Mouse (Mus musculus) limb, embryonic 11.5 days (tissue): Measurements from ENCODE around the gene Prps1l3. TPM values are rescaled to one million over a fixed set of nuclear protein-coding genes. Genes with fewer than 3 reads are reported as not detected.

Experiments
- ATAC-seq: fragments of 200-750 bp; cut with Nextera tagmentation; 2 replicates; pipeline ENCODE4 v1.8.0; 2017; ENCODE audit warnings: low read depth; ENCODE audit not compliant: insufficient number of reproducible peaks, low FRiP score, low TSS enrichment
- DNase-seq: peaks from one replicate; pipeline ENCODE4 v3.0.0-alpha.2; 2015; ENCODE audit warnings: low spot score
- H3K27ac ChIP-seq: fragments of 300-500 bp; sonication (generic); replicated peaks from 2 replicates; pipeline ENCODE4 v1.5.1; 2014; ENCODE audit warnings: low read depth, mild to moderate bottlenecking, low read length
- H3K27me3 ChIP-seq: fragments of 300-500 bp; sonication (generic); 2 replicates; pipeline ENCODE4 v1.6.1; 2014; ENCODE audit warnings: mild to moderate bottlenecking, low read length, mixed read lengths; ENCODE audit not compliant: control insufficient read depth, insufficient read depth
- H3K36me3 ChIP-seq: fragments of 300-500 bp; sonication (generic); 2 replicates; pipeline ENCODE4 v1.6.1; 2014; ENCODE audit warnings: mild to moderate bottlenecking, low read length, moderate library complexity, mixed read lengths; ENCODE audit not compliant: control insufficient read depth, insufficient read depth
- H3K4me1 ChIP-seq: fragments of 300-500 bp; sonication (generic); 2 replicates; pipeline ENCODE4 v1.6.1; 2014; ENCODE audit warnings: low read length, mixed read lengths; ENCODE audit not compliant: control insufficient read depth, insufficient read depth
- H3K4me2 ChIP-seq: fragments of 300-500 bp; sonication (generic); 2 replicates; pipeline ENCODE4 v1.6.1; 2014; ENCODE audit warnings: low read depth, mild to moderate bottlenecking, moderate library complexity; ENCODE audit not compliant: severe bottlenecking
- H3K4me3 ChIP-seq: fragments of 300-500 bp; sonication (generic); 2 replicates; pipeline ENCODE4 v1.5.1; 2014; ENCODE audit warnings: low read depth, low read length
- H3K9ac ChIP-seq: fragments of 300-500 bp; sonication (generic); 2 replicates; pipeline ENCODE4 v1.6.1; 2014; ENCODE audit warnings: mild to moderate bottlenecking, low read length
- H3K9me3 ChIP-seq: fragments of 300-500 bp; sonication (generic); 2 replicates; pipeline ENCODE4 v1.6.1; 2016; ENCODE audit warnings: low read length; ENCODE audit not compliant: control insufficient read depth
- WGBS: fragments of 180-500 bp; shearing (Covaris S2); extraction: QIAGEN DNeasy Blood & Tissue Kit; methylation state at CpG from one replicate; pipeline ENCODE4 v1.1.7; 2014; 5-methylcytosine and 5-hydroxymethylcytosine counted together
- polyA plus RNA-seq: library from polyadenylated mRNA; unstranded; fragments of >200 nt; fragmentation: Nextera tagmentation; extraction: Ambion mirVana; gene quantifications from 2 replicates; pipeline ENCODE4 v1.2.1, GENCODE M21; 2014

Prps1l3 gene
- polyA plus RNA-seq, 1 experiment from 2014 or later = 93.8 TPM

DNA sequence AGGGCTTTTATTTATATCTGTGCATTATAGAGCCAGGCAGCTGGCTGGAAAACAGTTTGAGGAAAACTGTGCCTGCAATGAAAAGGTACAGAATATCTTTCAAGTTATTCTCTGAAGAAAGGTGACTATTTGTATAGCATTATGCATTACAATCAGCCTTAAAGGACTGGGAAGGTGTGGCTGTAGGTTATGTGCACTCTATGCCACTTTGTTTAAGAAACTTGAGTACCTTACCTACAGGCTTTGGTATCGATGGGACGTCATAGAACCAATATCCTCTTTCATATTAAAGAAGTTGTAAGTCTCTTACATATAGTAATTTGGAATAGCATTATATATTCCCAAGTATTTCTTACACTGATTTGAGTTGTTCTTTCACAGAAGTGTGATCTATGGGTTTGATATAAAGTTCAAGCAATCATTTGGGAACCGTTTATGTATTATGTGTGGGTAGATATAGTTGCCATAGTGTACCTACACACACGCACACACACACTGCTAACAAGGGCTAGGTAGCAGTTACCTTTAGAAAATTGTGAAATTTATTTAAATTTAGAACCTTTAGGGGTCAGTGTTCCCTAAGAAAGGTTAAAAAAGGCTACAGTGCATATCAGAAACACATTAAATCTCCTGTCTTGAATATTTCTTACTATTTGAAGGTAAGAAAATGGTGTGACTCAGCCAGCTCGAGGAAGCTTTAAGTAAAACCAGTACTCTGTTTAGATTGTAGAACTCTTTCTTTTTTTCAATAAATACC is 55.3 kb downstream of the Prps1l3 start:
- ATAC-seq (no peak), DNase-seq (no peak)
- Histone ChIP-seq H3K27ac (no peak overlapping the region), H3K27me3 (no peaks in the 10 kb centered on the region), H3K4me3 (no peak overlapping the region), H3K9me3 (no peaks in the 10 kb centered on the region), H3K9ac (no peak overlapping the region), H3K4me1 (no peaks in the 10 kb centered on the region), H3K36me3 (no peaks in the 10 kb centered on the region), H3K4me2 (no peak overlapping the region)
- WGBS = 85% methylated on average over 5 of the region's 5 CpGs

Other genes with a start within 250 kb of the Prps1l3 start
- gene Slc25a21, start 32.9 kb upstream of the Prps1l3 start, polyA plus RNA-seq = 1.3 and 2.0 TPM in 2 replicates
- 9.1 and 9.7 TPM in 2 replicates for gene Mipol1, start within 50 bp of the Prps1l3 start, polyA plus RNA-seq